Mouse (Mus musculus) spleen, adult 12 weeks (tissue): ENCODE data around the gene Sptbn2.

Experiments used
- DNase-seq: peaks from one replicate; pipeline ENCODE4 v3.0.0; 2022; ENCODE audit warnings: low spot score

Gene Sptbn2

GRCm38 (mm10) chr19:4711098-4711600, at the start of gene Sptbn2:
Gene Sptbn2, plus strand, starts transcription at chr19:4711167.
- DNase-seq = no peak

- no peak for DNase-seq
Measured at GRCm38 (mm10) chr19:4666815-4667214, 44.2 kb upstream of the Sptbn2 start.

- DNase-seq = no peak
Measured at GRCm38 (mm10) chr19:4670776-4671175, 40.2 kb upstream of the Sptbn2 start.

GRCm38 (mm10) chr19:4672401-4672800, 38.6 kb upstream of the Sptbn2 start:
- no peak for DNase-seq

GRCm38 (mm10) chr19:4694346-4694745, 16.6 kb upstream of the Sptbn2 start:
- DNase-seq = no peak

GRCm38 (mm10) chr19:4697121-4697520, 13.8 kb upstream of the Sptbn2 start:
- no peak for DNase-seq

- DNase-seq = no peak
Measured at GRCm38 (mm10) chr19:4697721-4698120, 13.2 kb upstream of the Sptbn2 start.

GRCm38 (mm10) chr19:4698205-4698677, 12.7 kb upstream of the Sptbn2 start, which contains the start of gene Gm960:
Gene Gm960, minus strand, starts transcription at chr19:4698668.
- DNase-seq = no peak

- no peak for DNase-seq
Measured at GRCm38 (mm10) chr19:4698856-4699255, 12.1 kb upstream of the Sptbn2 start.

- DNase-seq = no peak
Measured at GRCm38 (mm10) chr19:4699821-4700220, 11.1 kb upstream of the Sptbn2 start.

- DNase-seq = no peak
Measured at GRCm38 (mm10) chr19:4700656-4701055, 10.3 kb upstream of the Sptbn2 start.

GRCm38 (mm10) chr19:4701221-4701620, 9.7 kb upstream of the Sptbn2 start:
- DNase-seq = no peak

GRCm38 (mm10) chr19:4708765-4709164, 2.2 kb upstream of the Sptbn2 start:
- no peak for DNase-seq

GRCm38 (mm10) chr19:4711601-4712155, 711 bp downstream of the Sptbn2 start:
- no peak for DNase-seq

- no peak for DNase-seq
Measured at GRCm38 (mm10) chr19:4712156-4712780, 1.3 kb downstream of the Sptbn2 start.

GRCm38 (mm10) chr19:4712781-4713526, 2.0 kb downstream of the Sptbn2 start:
- DNase-seq = no peak

GRCm38 (mm10) chr19:4713886-4714285, 2.9 kb downstream of the Sptbn2 start:
- no peak for DNase-seq

GRCm38 (mm10) chr19:4716756-4717155, 5.8 kb downstream of the Sptbn2 start:
- DNase-seq = no peak

GRCm38 (mm10) chr19:4717281-4717680, 6.3 kb downstream of the Sptbn2 start:
- DNase-seq = no peak

GRCm38 (mm10) chr19:4718716-4719115, 7.7 kb downstream of the Sptbn2 start:
- no peak for DNase-seq

GRCm38 (mm10) chr19:4719351-4719764, 8.4 kb downstream of the Sptbn2 start:
- DNase-seq = no peak

GRCm38 (mm10) chr19:4720112-4720511, 9.1 kb downstream of the Sptbn2 start:
- no peak for DNase-seq

GRCm38 (mm10) chr19:4720671-4721244, 9.8 kb downstream of the Sptbn2 start:
- no peak for DNase-seq
